Mouse (Mus musculus) forebrain, postnatal 0 days (tissue): ENCODE data around the gene Mxra7. TPM values are rescaled to one million over a fixed set of nuclear protein-coding genes. Genes with fewer than 3 reads are reported as not detected.

Experiments
- ATAC-seq: fragments of 200-750 bp; cut with Nextera tagmentation; 2 replicates; pipeline ENCODE4 v1.8.0; 2017; ENCODE audit warnings: mild to moderate bottlenecking, moderate library complexity
- DNase-seq: peaks from one replicate; pipeline ENCODE4 v3.0.0-alpha.2; 2015
- H3K27ac ChIP-seq: fragments of 300-500 bp; sonication (generic); 2 replicates; pipeline ENCODE4 v1.5.1; 2014; ENCODE audit warnings: low read depth, mild to moderate bottlenecking, antibody characterized with exemption, low read length, moderate library complexity, mixed read lengths
- H3K27me3 ChIP-seq: fragments of 300-500 bp; sonication (generic); 2 replicates; pipeline ENCODE4 v1.6.1; 2014; ENCODE audit warnings: mild to moderate bottlenecking, low read length, mixed read lengths; ENCODE audit not compliant: insufficient read depth
- H3K36me3 ChIP-seq: fragments of 300-500 bp; sonication (generic); 2 replicates; pipeline ENCODE4 v1.6.1; 2014; ENCODE audit warnings: mild to moderate bottlenecking, moderate library complexity; ENCODE audit not compliant: insufficient read depth
- H3K4me1 ChIP-seq: fragments of 300-500 bp; sonication (generic); 2 replicates; pipeline ENCODE4 v1.6.1; 2014; ENCODE audit warnings: antibody characterized with exemption; ENCODE audit not compliant: insufficient read depth
- H3K4me2 ChIP-seq: fragments of 300-500 bp; sonication (generic); 2 replicates; pipeline ENCODE4 v1.6.1; 2014; ENCODE audit warnings: low read depth, mild to moderate bottlenecking, moderate library complexity
- H3K4me3 ChIP-seq: fragments of 300-500 bp; sonication (generic); 2 replicates; pipeline ENCODE4 v1.5.1; 2014; ENCODE audit warnings: low read depth, low read length, mixed read lengths
- H3K9ac ChIP-seq: fragments of 300-500 bp; sonication (generic); 2 replicates; pipeline ENCODE4 v1.6.1; 2014; ENCODE audit warnings: mild to moderate bottlenecking
- H3K9me3 ChIP-seq: fragments of 300-500 bp; sonication (generic); 2 replicates; pipeline ENCODE4 v1.6.1; 2016; ENCODE audit warnings: low read length
- CTCF ChIP-seq: sonication (generic); IDR thresholded peaks from 2 replicates; pipeline ENCODE4 v1.5.1; 2016; ENCODE audit warnings: antibody characterized with exemption, control low read depth, low read depth
- WGBS: fragments of 180-500 bp; shearing (Covaris S2); extraction: QIAGEN DNeasy Blood & Tissue Kit; methylation state at CpG from one replicate; pipeline ENCODE4 v1.1.7; 2014; 5-methylcytosine and 5-hydroxymethylcytosine counted together
- polyA plus RNA-seq: library from polyadenylated mRNA; unstranded; fragments of >200 nt; fragmentation: Nextera tagmentation; extraction: Ambion mirVana; gene quantifications from 2 replicates; pipeline ENCODE4 v1.2.1, GENCODE M21; 2015
- total RNA-seq: library from RNA; depleted of rRNA; stranded (reverse); fragments of >200 nt; gene quantifications from 2 replicates; pipeline ENCODE4 v1.2.3, GENCODE M21; 2014

Gene Mxra7
- total and polyA plus RNA-seq, 2 experiments from 2014 or later = 9.8 to 16.0 TPM

DNA sequence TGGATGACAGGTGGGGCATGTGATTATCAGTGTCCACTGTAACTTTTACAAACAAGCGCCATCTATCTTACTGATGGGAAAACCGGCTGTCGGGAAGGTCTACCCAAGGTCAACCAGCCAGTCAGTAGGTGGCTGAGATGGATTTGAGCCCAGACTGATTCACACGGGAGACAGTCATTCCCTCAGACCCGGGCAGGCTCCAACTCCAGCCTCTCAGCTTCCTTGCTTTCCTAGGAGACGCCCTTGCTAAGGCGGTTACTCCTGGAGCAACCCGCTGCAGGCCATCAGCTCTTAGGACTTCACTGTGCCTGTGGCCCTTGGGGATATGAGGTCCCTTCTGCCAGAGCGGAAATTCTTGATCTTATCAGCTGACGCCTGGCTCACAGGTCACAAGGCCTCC lies 36.6 kb upstream of the Mxra7 start:
- no peak for ATAC-seq
- no peak for DNase-seq
- WGBS = 90% methylated on average over 10 of the region's 10 CpGs

DNA sequence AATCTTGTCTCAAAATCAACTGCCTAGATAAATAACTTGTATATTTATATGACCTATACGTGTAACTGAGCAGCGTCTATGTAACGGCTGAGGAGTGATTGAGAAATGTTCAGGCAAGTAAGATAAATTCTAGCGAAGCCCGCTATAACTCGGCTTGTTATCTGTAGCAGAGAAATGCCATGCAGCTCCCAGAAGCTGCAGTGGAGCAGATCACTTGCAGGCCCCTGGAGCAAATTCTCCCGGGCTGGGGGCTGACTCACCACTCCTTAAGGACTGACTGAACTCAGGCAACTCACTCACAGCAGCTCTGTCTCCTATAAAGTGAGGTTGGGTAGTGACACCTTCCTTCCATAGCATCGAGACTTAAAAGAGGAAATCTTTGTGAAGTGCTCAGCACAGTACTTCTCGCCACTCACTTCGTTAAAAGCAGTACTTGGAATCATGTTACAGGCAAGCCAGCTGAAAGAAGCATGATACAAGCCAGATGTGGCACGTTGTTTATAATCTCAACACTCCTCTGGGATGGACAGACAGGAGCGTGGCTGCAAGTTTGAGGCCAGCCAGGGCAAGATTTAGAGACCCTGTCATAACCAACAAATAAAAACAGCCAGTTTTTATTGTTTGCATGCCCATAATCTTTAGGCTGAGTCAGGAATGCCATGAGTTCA lies 29.5 kb upstream of the Mxra7 start:
- Histone ChIP-seq H3K4me2 (no peak overlapping the region), H3K9me3 (no peaks in the 10 kb centered on the region), H3K9ac (no peak overlapping the region), H3K27ac (no peak overlapping the region), H3K36me3 (peaks cover 31% of the 10 kb centered on the region), H3K27me3 (no peaks in the 10 kb centered on the region), H3K4me1 (peaks cover 10% of the 10 kb centered on the region), H3K4me3 (no peak overlapping the region)
- no peak for TF ChIP-seq CTCF
- DNase-seq = no peak
- 87% methylated on average over 12 of the region's 12 CpGs for WGBS
- ATAC-seq = no peak

More for the DNA sequence above, 36.6 kb upstream of the Mxra7 start:
- H3K27me3 ChIP-seq = no peaks in the 10 kb centered on the region
- no peak for TF ChIP-seq CTCF
- H3K4me2 ChIP-seq = no peak overlapping the region
- H3K4me1 ChIP-seq = no peaks in the 10 kb centered on the region
- H3K27ac ChIP-seq = no peak overlapping the region
- peaks cover 93% of the 10 kb centered on the region for H3K36me3 ChIP-seq
- no peak overlapping the region for H3K9ac ChIP-seq
- no peaks in the 10 kb centered on the region for H3K9me3 ChIP-seq
- no peak overlapping the region for H3K4me3 ChIP-seq

DNA sequence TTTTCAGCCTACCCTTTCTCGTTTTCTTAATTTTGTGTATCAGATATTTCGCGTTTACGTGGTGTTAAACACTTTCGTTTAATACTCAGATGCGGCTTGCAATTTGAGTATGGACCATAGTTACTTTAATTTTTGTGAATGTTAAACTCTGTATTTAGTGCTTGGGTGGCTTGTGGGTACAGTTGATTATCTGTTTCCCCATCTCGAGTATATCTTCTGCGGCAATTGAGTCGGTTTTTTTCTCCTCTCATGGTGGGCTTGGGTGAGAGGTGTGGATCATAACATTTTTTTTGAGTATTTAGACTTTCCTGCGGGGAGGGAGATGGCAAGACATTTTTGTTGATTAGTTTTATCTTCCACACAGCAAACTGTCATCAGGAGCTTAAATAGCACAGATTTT lies 26.4 kb upstream of the Mxra7 start:
- TF ChIP-seq CTCF = no peak
- Histone ChIP-seq H3K4me3 (peak overlapping the region; percentile 99), H3K9ac (peak overlapping the region; percentile 95), H3K4me2 (peak overlapping the region; percentile 72), H3K36me3 (peaks cover 4% of the 10 kb centered on the region), H3K9me3 (no peaks in the 10 kb centered on the region), H3K27ac (peak overlapping the region; percentile 99; the same call in 1 of the 2 replicates), H3K4me1 (peaks cover 20% of the 10 kb centered on the region), H3K27me3 (no peaks in the 10 kb centered on the region)
- DNase-seq (no peak), ATAC-seq (no peak)
- 45% methylated on average over 10 of the region's 10 CpGs for WGBS

DNA sequence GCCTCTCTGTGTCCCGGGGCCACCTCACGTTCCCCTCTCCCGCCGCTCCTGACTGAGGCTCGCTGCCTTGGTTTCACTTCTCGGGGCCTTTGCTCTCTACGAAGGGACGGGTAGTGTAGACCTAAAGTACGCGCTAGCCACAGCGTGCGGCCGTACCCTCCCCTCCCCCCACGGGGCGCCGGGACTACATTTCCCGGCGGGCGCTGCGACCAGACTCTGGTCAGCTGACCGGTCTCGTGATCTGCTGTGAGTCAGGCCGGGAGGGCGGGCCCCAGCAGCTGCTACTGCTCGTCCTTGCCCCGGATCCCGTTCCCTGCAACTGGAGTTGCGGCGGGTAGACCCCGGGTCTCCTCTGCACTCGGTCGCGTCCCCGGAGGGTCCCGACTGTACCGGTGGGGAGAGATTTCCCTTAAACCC lies 25.7 kb upstream of the Mxra7 start:
- peak; percentile 88 for ATAC-seq
- peak overlapping the region; percentile 95 for H3K9ac ChIP-seq
- under 1% methylated on average over 36 of the region's 36 CpGs for WGBS
- DNase-seq = peak; percentile 97
- H3K4me2 ChIP-seq = peak overlapping the region; percentile 72
- H3K27ac ChIP-seq = peak overlapping the region; percentile 99
- H3K4me1 ChIP-seq = peaks cover 20% of the 10 kb centered on the region
- H3K27me3 ChIP-seq = no peaks in the 10 kb centered on the region
- H3K9me3 ChIP-seq = no peaks in the 10 kb centered on the region
- no peak for TF ChIP-seq CTCF
- H3K36me3 ChIP-seq = peaks cover 8% of the 10 kb centered on the region; the same call in 1 of the 2 replicates
- H3K4me3 ChIP-seq = peak overlapping the region; percentile 99

DNA sequence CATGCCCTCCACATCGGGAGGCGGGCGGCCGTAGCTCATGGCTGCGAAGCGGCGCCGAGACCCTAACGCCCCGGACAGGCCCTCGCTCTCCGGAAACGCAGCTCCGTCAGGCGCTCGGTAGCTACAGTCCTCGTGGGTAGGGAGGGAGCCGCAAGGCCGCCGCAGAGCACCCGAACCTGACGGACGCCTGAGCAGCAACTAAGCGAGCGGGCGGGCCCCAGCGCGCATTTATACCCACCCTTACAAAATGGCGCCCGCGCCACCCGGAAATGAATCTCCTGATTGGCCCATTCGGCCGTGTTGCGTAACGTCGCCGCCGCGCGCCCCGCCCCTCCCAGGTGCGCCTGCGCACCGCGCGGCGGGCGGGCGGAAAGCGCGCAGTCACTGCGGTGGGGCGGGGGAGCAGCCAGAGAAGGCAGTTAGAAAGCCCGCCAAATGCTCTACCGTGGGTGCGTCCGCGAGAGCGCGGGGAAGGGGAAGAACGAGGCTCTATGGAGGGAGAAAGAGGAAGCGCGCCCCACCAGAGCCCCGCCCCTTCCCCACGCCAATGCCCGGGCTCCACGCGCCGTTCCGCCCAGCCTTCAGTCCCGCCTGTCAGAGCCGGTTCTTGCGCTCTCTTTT lies 25.2 kb upstream of the Mxra7 start, which contains the start of gene Srsf2:
Gene Srsf2 (minus strand): TSS at position 204 of the 621 bp plus-strand sequence.
- Histone ChIP-seq H3K9ac (peak within 1 kb of the TSS; percentile 95), H3K27me3 (no peaks in the 10 kb centered on the region), H3K9me3 (no peaks in the 10 kb centered on the region), H3K27ac (peak within 1 kb of the TSS; percentile 99), H3K4me3 (peak within 1 kb of the TSS; percentile 99), H3K4me1 (peaks cover 20% of the 10 kb centered on the region), H3K36me3 (peaks cover 9% of the 10 kb centered on the region), H3K4me2 (peak within 1 kb of the TSS; percentile 76)
- DNase-seq (peak; percentile 99), ATAC-seq (peak; percentile 88)
- TF ChIP-seq CTCF = no peak
- WGBS = under 1% methylated on average over 59 of the region's 74 CpGs

GRCm38 (mm10) chr11:116852291-116852890 lies 24.5 kb upstream of the Mxra7 start, which contains the start of gene Mfsd11:
TSS of gene Mfsd11 (plus strand) at chr11:116852440.
- Histone ChIP-seq H3K4me1 (peaks cover 20% of the 10 kb centered on the region), H3K27ac (peak within 1 kb of the TSS; percentile 99), H3K9me3 (no peaks in the 10 kb centered on the region), H3K36me3 (peaks cover 9% of the 10 kb centered on the region), H3K9ac (peak within 1 kb of the TSS; percentile 95), H3K27me3 (no peaks in the 10 kb centered on the region), H3K4me3 (peak within 1 kb of the TSS; percentile 99), H3K4me2 (peak within 1 kb of the TSS; percentile 76)
- peak; percentile 58 for ATAC-seq
- DNase-seq = peak; percentile 75
- 4% methylated on average over 76 of the region's 91 CpGs for WGBS
- no peak for TF ChIP-seq CTCF
